Mouse (Mus musculus): ENCODE results near the gene Gstp2.

DNA sequence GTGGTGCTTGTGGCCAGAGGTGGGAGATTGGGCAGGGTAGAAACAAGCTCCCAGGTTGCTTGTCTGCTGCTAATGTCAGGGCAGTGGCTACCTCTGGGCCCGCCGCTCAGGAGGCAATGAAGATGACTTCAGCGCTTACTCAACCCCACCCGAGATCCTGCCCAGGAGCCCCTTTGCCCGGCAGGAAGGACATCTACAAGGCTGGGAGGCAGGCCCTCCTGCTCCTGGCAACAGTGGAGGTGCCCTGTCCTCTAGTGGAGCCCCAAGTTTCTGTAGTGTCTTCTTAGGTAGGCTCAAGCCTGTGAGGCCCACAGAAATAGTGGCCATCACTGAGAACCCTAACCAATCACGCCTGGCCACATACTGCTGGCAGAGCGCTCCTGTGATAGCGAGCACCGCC, 40.7 kb downstream of the Gstp2 start:
- TF ChIP-seq CTCF (IDR thresholded peaks at IDR 0.05; ENCODE audit: insufficient read depth, low read length) (no peak), POLR2A (IDR thresholded peaks at IDR 0.05; ENCODE audit: borderline replicate concordance, extremely low read depth, low read depth, low read length) (no peak)
